Mouse (Mus musculus) liver, adult 2 months (tissue): ENCODE data around the gene Pcbd1. TPM values are rescaled to one million over a fixed set of nuclear protein-coding genes. Genes with fewer than 3 reads are reported as not detected.

Experiments used
- DNase-seq: peaks from one replicate; pipeline ENCODE4 v3.0.0-alpha.2; 2011; ENCODE audit warnings: low read depth, low spot score; ENCODE audit errors: extremely low read depth
- H3K27ac ChIP-seq: fragments of 200-500 bp; replicated peaks from 2 replicates; pipeline ENCODE4 v1.5.1; 2012; ENCODE audit warnings: low read depth, mild to moderate bottlenecking, control low read depth, inconsistent platforms, low read length; ENCODE audit not compliant: insufficient read depth
- H3K27me3 ChIP-seq: fragments of 200-500 bp; 2 replicates; pipeline ENCODE4 v1.6.1; 2012; ENCODE audit warnings: mild to moderate bottlenecking, moderate library complexity, low read length, inconsistent platforms; ENCODE audit not compliant: control insufficient read depth, insufficient read depth
- H3K36me3 ChIP-seq: fragments of 200-500 bp; 2 replicates; pipeline ENCODE4 v1.6.1; 2012; ENCODE audit warnings: low read length, inconsistent platforms; ENCODE audit not compliant: control insufficient read depth, insufficient read depth
- H3K4me1 ChIP-seq: fragments of 200-500 bp; 2 replicates; pipeline ENCODE4 v1.6.1; 2011; ENCODE audit warnings: low read length; ENCODE audit not compliant: control insufficient read depth, insufficient read depth
- H3K4me3 ChIP-seq: fragments of 200-500 bp; 2 replicates; pipeline ENCODE4 v1.5.1; 2011; ENCODE audit warnings: low read depth, mild to moderate bottlenecking, control low read depth, low read length, moderate library complexity; ENCODE audit not compliant: insufficient read depth
- H3K79me2 ChIP-seq: fragments of 200-500 bp; 2 replicates; pipeline ENCODE4 v1.6.1; 2012; ENCODE audit warnings: inconsistent platforms, mild to moderate bottlenecking, low read length, moderate library complexity; ENCODE audit not compliant: control insufficient read depth, insufficient read depth
- H3K9ac ChIP-seq: fragments of 200-500 bp; 2 replicates; pipeline ENCODE4 v1.6.1; 2012; ENCODE audit warnings: low read depth, mild to moderate bottlenecking, control low read depth, inconsistent platforms, low read length
- CTCF ChIP-seq: fragments of 200-500 bp; IDR thresholded peaks from 2 replicates; pipeline ENCODE4 v1.5.1; 2011; ENCODE audit warnings: low read depth, low read length, control low read depth
- POLR2A ChIP-seq: fragments of 200-500 bp; IDR thresholded peaks from 2 replicates; pipeline ENCODE4 v1.6.1; 2011; ENCODE audit warnings: low read length, control low read depth; ENCODE audit not compliant: insufficient read depth; ENCODE audit errors: extremely low read depth
- WGBS: fragments of 180-500 bp; shearing (Covaris S2); methylation state at CpG from one replicate; pipeline ENCODE4 v1.1.7; 2018; 5-methylcytosine and 5-hydroxymethylcytosine counted together
- polyA plus RNA-seq: library from polyadenylated mRNA; depleted of rRNA; stranded (reverse); fragments of >200 nt; gene quantifications from 2 replicates; pipeline ENCODE4 v1.2.3, GENCODE M21; 2012; rRNA removed
- total RNA-seq: library from RNA; depleted of rRNA; stranded (reverse); fragments of >200 nt; gene quantifications from 2 replicates; pipeline ENCODE4 v1.2.3, GENCODE M21; 2014; rRNA removed

The Pcbd1 gene
- total and polyA plus RNA-seq, 2 experiments = 330 to 340 TPM

DNA sequence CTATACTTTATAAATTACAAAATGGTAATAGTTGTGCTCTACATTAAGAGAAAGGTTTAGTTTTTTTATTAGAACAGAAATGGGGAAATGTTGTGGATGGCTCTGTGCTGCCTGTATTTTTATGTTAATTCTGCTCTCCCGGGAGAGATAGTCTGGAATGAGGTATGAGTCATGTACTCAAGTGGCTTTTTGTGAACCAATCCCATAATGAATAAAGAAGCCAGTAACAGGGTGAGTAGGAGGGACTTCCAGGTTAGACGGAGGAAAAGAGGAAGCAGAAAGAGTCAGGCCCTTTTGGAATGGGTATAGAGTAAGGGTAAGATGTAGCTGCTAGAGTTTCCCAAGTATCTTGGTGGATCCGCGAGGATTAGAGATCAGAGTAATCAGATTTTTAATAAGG lies 44.9 kb downstream of the Pcbd1 start:
- H3K9ac ChIP-seq = no peak overlapping the region
- no peak overlapping the region for H3K27ac ChIP-seq
- peaks cover 20% of the 10 kb centered on the region for H3K4me1 ChIP-seq
- peaks cover 15% of the 10 kb centered on the region for H3K36me3 ChIP-seq
- H3K27me3 ChIP-seq = no peaks in the 10 kb centered on the region
- peaks cover 2% of the 10 kb centered on the region; the same call in 1 of the 2 replicates for H3K79me2 ChIP-seq
- TF ChIP-seq CTCF = no peak
- no peak for TF ChIP-seq POLR2A
- no peak for DNase-seq
- 87% methylated on average over 4 of the region's 4 CpGs for WGBS
- no peak overlapping the region for H3K4me3 ChIP-seq

DNA sequence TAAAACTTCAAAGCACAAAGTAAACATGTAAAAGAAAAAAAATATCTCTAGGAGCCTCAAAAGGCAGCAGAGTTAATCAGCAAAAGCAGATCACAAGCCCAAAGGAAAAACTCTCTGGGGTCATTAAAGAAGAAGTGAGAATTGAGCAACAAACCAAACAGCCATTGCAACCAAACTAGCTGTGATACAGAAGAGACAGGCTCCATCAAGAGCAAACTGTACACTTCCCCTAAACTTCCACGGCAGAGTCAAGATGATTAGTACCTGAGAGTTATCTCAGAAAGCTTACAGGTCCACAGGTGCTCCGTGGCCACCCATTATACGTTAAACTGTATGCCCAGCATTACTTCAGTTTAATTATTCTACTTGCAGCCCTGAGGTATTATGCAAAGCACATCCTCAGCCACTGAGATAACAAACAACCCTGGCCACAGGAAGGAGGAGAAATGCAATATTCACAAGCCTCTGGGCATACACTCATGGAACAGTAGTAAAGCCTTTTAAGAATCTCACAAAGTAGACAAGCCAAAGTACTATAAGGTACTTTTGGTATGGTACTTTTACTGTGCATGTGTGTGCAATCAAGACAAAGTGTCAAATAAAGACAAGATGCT lies 46.2 kb downstream of the Pcbd1 start:
- WGBS = 14% methylated on average over 3 of the region's 3 CpGs
- 0 out of 2 replicates have a peak overlapping the region, but pooled peaks have one; percentile 4 for H3K27ac ChIP-seq
- TF ChIP-seq CTCF (no peak), POLR2A (no peak)

DNA sequence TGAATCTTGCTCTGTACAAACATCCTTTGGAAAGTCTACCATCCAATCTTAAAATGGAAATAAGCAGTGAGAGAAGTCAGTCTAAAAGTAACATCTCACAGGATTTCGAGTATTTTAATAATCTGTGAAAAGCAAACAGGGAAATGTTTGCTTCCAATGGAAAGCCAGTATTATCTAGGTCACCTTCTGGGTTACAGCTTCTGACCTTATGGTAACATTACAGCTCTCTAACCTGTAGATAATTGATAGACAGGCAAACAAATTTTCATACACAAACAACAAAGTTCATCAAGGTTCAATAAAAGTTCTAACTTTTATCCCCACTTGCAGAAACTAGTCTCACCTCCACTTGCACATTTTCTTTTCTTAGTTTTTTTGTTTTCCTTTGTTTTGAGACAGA lies 48.4 kb downstream of the Pcbd1 start:
- no peak for TF ChIP-seq CTCF
- no peak for TF ChIP-seq POLR2A
- H3K4me1 ChIP-seq = peaks cover 23% of the 10 kb centered on the region
- 24% methylated on average over 1 of the region's 1 CpGs for WGBS
- H3K9ac ChIP-seq = no peak overlapping the region
- H3K27ac ChIP-seq = peak overlapping the region; percentile 77
- peak; percentile 96 for DNase-seq
- peak overlapping the region; percentile 49; the same call in 1 of the 2 replicates for H3K4me3 ChIP-seq
- peaks cover 18% of the 10 kb centered on the region for H3K36me3 ChIP-seq
- H3K79me2 ChIP-seq = peaks cover under 1% of the 10 kb centered on the region; the same call in 1 of the 2 replicates
- no peaks in the 10 kb centered on the region for H3K27me3 ChIP-seq

More for the DNA sequence above, 46.2 kb downstream of the Pcbd1 start:
- peak; percentile 62 for DNase-seq
- peaks cover 22% of the 10 kb centered on the region for H3K4me1 ChIP-seq
- H3K27me3 ChIP-seq = no peaks in the 10 kb centered on the region
- H3K36me3 ChIP-seq = peaks cover 15% of the 10 kb centered on the region
- no peak overlapping the region for H3K4me3 ChIP-seq
- peaks cover 2% of the 10 kb centered on the region; the same call in 1 of the 2 replicates for H3K79me2 ChIP-seq
- H3K9ac ChIP-seq = no peak overlapping the region

DNA sequence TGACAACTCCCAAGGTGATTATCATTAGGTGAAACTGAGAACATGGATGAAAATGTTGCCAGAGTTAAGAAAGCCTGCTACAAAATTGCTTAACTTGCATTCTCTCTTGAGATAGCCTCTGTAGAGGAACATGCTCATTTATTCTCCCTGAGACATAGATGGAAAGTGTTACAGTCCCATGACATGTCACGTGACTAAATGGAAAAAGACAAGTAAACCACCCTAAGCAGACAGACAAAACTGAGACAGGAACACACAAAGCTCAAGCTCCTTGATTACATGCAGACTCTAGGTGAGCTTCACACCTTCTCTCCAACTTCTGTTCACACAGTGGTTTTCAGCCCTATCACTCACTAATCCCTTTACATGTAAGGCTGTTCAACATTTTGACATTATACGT lies 54.2 kb downstream of the Pcbd1 start:
- no peak for TF ChIP-seq POLR2A
- TF ChIP-seq CTCF = no peak
- DNase-seq = peak; percentile 51
- Histone ChIP-seq H3K4me1 (peaks cover 20% of the 10 kb centered on the region), H3K36me3 (peaks cover 9% of the 10 kb centered on the region), H3K4me3 (no peak overlapping the region), H3K27me3 (no peaks in the 10 kb centered on the region), H3K27ac (no peak overlapping the region), H3K79me2 (peaks cover 12% of the 10 kb centered on the region), H3K9ac (no peak overlapping the region)
- 76% methylated on average over 2 of the region's 2 CpGs for WGBS

Other genes with a start within 250 kb of the Pcbd1 start
- 43.7 and 57.2 TPM in 2 replicates for gene Sgpl1, start 58.4 kb downstream of the Pcbd1 start, total RNA-seq
- 36.3 and 39.9 TPM in 2 replicates for gene Sgpl1, start 58.4 kb downstream of the Pcbd1 start, polyA plus RNA-seq
- gene Tbata, start 82.6 kb downstream of the Pcbd1 start, total RNA-seq = not detected in 2 replicates
- not detected in 2 replicates for gene Tbata, start 82.6 kb downstream of the Pcbd1 start, polyA plus RNA-seq
- gene Adamts14, start 184.1 kb downstream of the Pcbd1 start, total RNA-seq = 0.55 and 0.60 TPM in 2 replicates
- 0.61 and 0.73 TPM in 2 replicates for gene Adamts14, start 184.1 kb downstream of the Pcbd1 start, polyA plus RNA-seq
- gene Prf1, start 208.5 kb downstream of the Pcbd1 start, total RNA-seq = 0.27 and 0.28 TPM in 2 replicates
- 0.18 and 0.26 TPM in 2 replicates for gene Prf1, start 208.5 kb downstream of the Pcbd1 start, polyA plus RNA-seq